Mouse (Mus musculus) bone marrow, adult 2 months (tissue): Measurements from ENCODE around the gene Zfpm1. TPM values are rescaled to one million over a fixed set of nuclear protein-coding genes. Genes with fewer than 3 reads are reported as not detected.

ENCODE experiments used
- H3K27ac ChIP-seq: fragments of 200-500 bp; 2 replicates; pipeline ENCODE4 v1.5.1; 2012; ENCODE audit warnings: low read depth, mild to moderate bottlenecking, control low read depth, inconsistent platforms, low read length; ENCODE audit not compliant: control insufficient read depth, poor library complexity, insufficient read depth
- H3K4me1 ChIP-seq: fragments of 200-500 bp; 2 replicates; pipeline ENCODE4 v1.6.1; 2011; ENCODE audit warnings: low read length; ENCODE audit not compliant: control insufficient read depth, insufficient read depth
- H3K4me3 ChIP-seq: fragments of 200-500 bp; replicated peaks from 2 replicates; pipeline ENCODE3; 2011; ENCODE audit warnings: mild to moderate bottlenecking, low read depth, low read length, control low read depth; ENCODE audit not compliant: control insufficient read depth
- CTCF ChIP-seq: fragments of 200-500 bp; IDR thresholded peaks from 2 replicates; pipeline ENCODE4 v1.5.1; 2011; ENCODE audit warnings: low read length, control low read depth; ENCODE audit not compliant: control insufficient read depth, insufficient read depth
- POLR2A ChIP-seq: fragments of 200-500 bp; IDR thresholded peaks from 2 replicates; pipeline ENCODE4 v1.6.1; 2011; ENCODE audit warnings: low read depth, mild to moderate bottlenecking, control low read depth, low read length, borderline replicate concordance; ENCODE audit not compliant: control insufficient read depth
- WGBS: fragments of 180-500 bp; shearing (Covaris S2); methylation state at CpG from one replicate; pipeline ENCODE4 v1.1.7; 2018; 5-methylcytosine and 5-hydroxymethylcytosine counted together
- polyA plus RNA-seq: library from polyadenylated mRNA; stranded (reverse); fragments of >200 nt; gene quantifications from 2 replicates; pipeline ENCODE4 v1.2.4, GENCODE M21; 2011; ENCODE audit warnings: low replicate concordance; ENCODE audit not compliant: missing spikeins, insufficient read depth, insufficient read length

Gene Zfpm1
- polyA plus RNA-seq = 125 and 324 TPM in 2 replicates

DNA sequence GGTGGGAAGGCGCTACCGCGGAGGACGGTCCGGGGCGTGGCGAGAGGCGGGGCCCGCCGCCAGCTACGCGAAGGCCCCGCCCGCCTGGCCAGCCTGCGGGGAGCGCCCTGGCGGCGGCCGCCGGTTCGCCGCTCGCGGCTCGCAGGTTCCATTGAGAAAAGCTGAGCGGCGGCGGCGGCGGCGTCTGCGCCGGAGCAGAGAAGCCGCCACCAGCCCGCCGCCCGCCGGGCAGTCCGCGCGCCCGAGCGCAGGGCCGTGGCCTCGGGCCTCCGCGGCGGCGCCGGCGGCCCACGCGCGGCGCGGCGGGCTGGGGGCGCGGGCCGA lies at the start of gene Zfpm1:
Zfpm1 (plus strand) TSS at position 107 of the 324 bp plus-strand sequence.
- peak within 1 kb of the TSS; percentile 87 for H3K4me3 ChIP-seq
- H3K27ac ChIP-seq = peak within 1 kb of the TSS; percentile 94
- H3K4me1 ChIP-seq = peaks cover 6% of the 10 kb centered on the region; the same call in 1 of the 2 replicates
- TF ChIP-seq POLR2A = peak; percentile 63; the same call in 1 of the 2 replicates
- 0 out of 2 replicates have a peak, but pooled peaks have one; percentile 2 for TF ChIP-seq CTCF
- WGBS = 17% methylated on average over 59 of the region's 60 CpGs

- 68% methylated on average over 11 of the region's 11 CpGs for WGBS
- TF ChIP-seq POLR2A = no peak
- no peak for TF ChIP-seq CTCF
- Histone ChIP-seq H3K27ac (no peak overlapping the region), H3K4me3 (no peak overlapping the region), H3K4me1 (no peaks in the 10 kb centered on the region)
Observed at GRCm38 (mm10) chr8:122234055-122234454, 47.9 kb upstream of the Zfpm1 start.

DNA sequence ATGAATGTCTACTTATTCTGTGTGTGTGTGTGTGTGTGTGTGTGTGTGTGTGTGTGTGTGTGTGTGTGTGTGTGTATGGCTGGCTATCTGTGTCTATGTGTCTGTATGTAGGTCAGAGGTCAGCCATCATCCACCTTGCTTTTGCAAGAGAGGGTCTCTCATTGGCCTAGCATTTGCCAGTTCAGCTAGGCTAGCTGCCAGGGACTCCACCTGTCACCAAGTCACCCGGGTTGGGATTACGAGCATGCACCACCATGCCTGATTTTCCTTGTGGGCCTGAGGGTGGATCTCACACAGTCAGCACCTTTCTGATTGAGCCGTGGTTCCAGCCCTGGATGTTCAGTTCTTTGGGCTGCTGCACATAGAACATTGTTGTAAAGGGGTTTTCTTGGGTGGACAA lies 45.4 kb upstream of the Zfpm1 start:
- Histone ChIP-seq H3K27ac (no peak overlapping the region), H3K4me3 (no peak overlapping the region), H3K4me1 (no peaks in the 10 kb centered on the region)
- TF ChIP-seq POLR2A = no peak
- TF ChIP-seq CTCF = no peak
- WGBS = 71% methylated on average over 3 of the region's 3 CpGs

- TF ChIP-seq CTCF (no peak), POLR2A (no peak)
- no peak overlapping the region for H3K27ac ChIP-seq
- H3K4me3 ChIP-seq = no peak overlapping the region
- 60% methylated on average over 11 of the region's 11 CpGs for WGBS
- no peaks in the 10 kb centered on the region for H3K4me1 ChIP-seq
Observed at GRCm38 (mm10) chr8:122238225-122238624, 43.7 kb upstream of the Zfpm1 start.

GRCm38 (mm10) chr8:122238731-122239130 lies 43.2 kb upstream of the Zfpm1 start:
- 77% methylated on average over 8 of the region's 8 CpGs for WGBS
- Histone ChIP-seq H3K27ac (no peak overlapping the region), H3K4me1 (no peaks in the 10 kb centered on the region), H3K4me3 (no peak overlapping the region)
- TF ChIP-seq CTCF (no peak), POLR2A (no peak)

DNA sequence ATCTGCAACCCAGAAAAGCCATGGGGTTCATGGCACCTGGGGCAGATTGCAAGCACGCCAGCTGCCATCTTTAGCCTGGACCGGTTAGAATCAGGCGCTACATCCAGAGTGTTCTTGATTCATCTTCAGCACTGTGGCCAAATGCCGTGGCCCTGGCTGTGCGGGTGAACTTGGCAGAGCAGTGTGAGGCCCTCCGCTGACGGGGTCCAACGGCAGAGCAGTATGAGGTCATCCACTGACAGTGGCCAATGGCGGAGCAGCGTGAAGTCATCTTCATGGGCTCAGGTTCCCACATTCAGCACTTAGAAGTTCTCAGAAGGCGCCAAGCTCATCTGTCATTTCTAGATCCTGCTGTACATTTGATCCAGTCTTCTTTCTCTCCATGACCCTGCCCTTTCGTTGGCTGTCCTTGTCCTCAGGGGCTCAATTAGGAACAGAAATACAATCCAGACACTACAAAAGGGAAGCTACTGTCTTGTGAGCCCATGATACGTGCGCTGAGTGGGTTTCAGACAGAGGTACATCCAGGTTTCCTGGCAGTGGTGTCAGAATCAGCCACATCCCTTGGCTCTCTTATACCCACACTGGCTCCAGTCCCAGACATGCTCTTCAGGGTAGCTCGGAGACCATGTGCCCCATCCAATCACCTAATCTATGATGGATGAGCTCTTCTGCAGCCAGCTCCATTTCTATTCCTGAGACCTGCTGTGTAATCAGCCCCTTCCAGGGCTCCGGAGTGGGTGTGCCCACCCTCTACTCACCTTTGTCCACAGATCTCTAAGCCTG lies 41.5 kb upstream of the Zfpm1 start:
- TF ChIP-seq POLR2A (no peak), CTCF (no peak)
- Histone ChIP-seq H3K4me1 (no peaks in the 10 kb centered on the region), H3K27ac (no peak overlapping the region), H3K4me3 (no peak overlapping the region)
- 81% methylated on average over 16 of the region's 16 CpGs for WGBS

GRCm38 (mm10) chr8:122243310-122243709 lies 38.6 kb upstream of the Zfpm1 start:
- no peaks in the 10 kb centered on the region for H3K4me1 ChIP-seq
- H3K4me3 ChIP-seq = no peak overlapping the region
- TF ChIP-seq CTCF (no peak), POLR2A (no peak)
- H3K27ac ChIP-seq = no peak overlapping the region
- WGBS = 75% methylated on average over 4 of the region's 4 CpGs

DNA sequence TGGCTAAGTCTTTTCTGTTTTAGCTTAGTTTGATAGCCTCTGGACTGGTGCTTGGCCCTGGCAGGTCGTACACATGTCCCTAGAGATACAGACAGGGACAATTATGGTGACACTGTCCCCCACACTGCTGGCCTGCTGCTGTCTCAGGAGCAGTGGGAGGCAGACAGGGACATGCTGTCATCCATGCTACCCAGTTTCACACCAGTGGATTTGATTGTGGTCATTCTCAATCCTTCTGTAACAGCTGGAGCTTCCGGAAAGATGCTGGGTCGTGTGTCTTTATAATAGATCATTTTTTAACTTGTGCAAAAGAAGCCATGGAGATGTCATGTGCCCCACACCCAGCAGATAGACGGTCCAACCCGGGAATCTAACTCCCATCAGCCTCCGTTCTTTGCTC lies 36.8 kb upstream of the Zfpm1 start:
- WGBS = 77% methylated on average over 6 of the region's 6 CpGs
- H3K27ac ChIP-seq = no peak overlapping the region
- TF ChIP-seq CTCF (no peak), POLR2A (no peak)
- no peaks in the 10 kb centered on the region for H3K4me1 ChIP-seq
- H3K4me3 ChIP-seq = no peak overlapping the region
